Mouse (Mus musculus) layer of hippocampus, postnatal 25 days (tissue): ENCODE data around the gene Aspm. TPM values are rescaled to one million over a fixed set of nuclear protein-coding genes. Genes with fewer than 3 reads are reported as not detected.

Experiments
- DNase-seq, 2 experiments: peaks; one replicate each; pipeline ENCODE4 v3.0.0; 2022; ENCODE audit warnings: mixed read lengths in 2 of 2, low spot score in 1 of 2; ENCODE audit errors: extremely low spot score in 1 of 2
- total RNA-seq, 2 experiments: library from RNA; stranded (reverse); gene quantifications; 2 replicates each; pipeline ENCODE4 v1.2.3; 2021

Aspm gene
- total RNA-seq, 2 experiments from 2014 or later: 0.70 to 0.71 TPM

DNA sequence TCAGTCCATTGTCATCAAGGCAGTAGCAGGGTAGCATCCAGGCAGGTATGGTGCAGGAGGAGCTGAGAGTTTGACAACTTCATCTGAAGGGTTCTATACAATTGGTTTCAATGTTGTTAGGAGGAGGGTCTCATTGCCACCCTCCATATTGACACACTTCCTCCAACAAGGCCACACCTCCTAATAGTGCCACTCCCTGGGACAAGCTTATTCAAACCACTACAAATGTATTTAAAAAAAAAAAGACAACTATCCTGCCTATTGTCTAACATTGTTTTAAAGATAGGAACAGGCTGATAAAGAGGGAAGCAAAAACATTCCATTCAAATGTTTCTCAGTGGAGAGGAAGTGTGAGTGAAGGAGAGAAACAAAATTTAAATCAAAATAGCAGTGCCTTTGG is 45.2 kb downstream of the Aspm start:
- DNase-seq: no peak

DNA sequence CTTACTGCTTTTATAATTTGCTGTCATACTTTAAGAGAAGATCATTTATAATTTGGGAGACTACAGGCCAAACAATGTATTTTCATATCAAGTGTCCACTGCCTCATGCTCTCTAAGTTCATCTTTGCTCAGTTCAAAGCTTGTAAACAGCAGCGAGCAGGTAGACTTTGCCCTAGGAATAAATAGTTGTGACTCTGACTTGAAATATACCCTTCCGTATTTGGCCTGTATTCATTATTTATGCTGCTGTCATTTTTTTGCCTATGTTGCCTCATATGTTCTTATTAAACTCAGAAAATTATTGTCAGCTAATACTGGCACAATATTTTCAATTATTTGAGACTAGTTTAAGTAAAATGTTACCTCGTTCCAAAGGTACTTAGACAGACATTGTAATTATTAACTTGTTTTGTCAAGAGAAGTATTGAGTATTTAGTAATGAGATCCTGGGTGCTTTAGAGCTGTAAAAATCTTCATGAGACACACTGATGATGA is 46.7 kb downstream of the Aspm start, which contains the start of gene F13b:
F13b (plus strand) TSS at position 445 of the 495 bp plus-strand sequence.
- no peak for DNase-seq

DNA sequence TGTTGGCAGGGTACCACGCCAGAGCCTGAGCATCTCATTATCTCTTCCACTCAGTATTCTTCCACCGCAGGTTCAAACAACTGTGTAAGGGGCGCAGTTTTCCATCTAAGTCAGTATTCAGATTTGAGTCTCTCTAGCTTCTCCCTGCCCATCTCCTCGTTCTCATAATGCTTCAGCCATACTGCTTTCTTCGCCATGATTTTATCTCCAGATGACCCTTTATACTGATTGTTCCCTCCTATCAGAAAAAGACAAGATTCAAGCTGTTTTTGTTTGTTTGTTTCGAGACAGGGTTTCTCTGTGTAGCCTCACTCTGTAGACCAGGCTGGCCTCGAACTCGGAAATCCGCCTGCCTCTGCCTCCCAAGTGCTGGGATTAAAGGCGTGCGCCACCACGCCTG is 60.0 kb downstream of the Aspm start:
- DNase-seq: no peak

Other genes starting within 250 kb of the Aspm start
- gene Crb1, start 77.7 kb upstream of the Aspm start, total RNA-seq: under 1 TPM; 0.57 to 0.61 TPM
- 10 to 100 TPM; 29.2 to 30.5 TPM for gene Zbtb41, start 32.5 kb upstream of the Aspm start, total RNA-seq
- gene F13b, start 46.9 kb downstream of the Aspm start, total RNA-seq: not detected
- gene Cfhr1, start 105.5 kb downstream of the Aspm start, total RNA-seq: not detected